Mouse (Mus musculus): ENCODE results near the gene Fes.

DNA sequence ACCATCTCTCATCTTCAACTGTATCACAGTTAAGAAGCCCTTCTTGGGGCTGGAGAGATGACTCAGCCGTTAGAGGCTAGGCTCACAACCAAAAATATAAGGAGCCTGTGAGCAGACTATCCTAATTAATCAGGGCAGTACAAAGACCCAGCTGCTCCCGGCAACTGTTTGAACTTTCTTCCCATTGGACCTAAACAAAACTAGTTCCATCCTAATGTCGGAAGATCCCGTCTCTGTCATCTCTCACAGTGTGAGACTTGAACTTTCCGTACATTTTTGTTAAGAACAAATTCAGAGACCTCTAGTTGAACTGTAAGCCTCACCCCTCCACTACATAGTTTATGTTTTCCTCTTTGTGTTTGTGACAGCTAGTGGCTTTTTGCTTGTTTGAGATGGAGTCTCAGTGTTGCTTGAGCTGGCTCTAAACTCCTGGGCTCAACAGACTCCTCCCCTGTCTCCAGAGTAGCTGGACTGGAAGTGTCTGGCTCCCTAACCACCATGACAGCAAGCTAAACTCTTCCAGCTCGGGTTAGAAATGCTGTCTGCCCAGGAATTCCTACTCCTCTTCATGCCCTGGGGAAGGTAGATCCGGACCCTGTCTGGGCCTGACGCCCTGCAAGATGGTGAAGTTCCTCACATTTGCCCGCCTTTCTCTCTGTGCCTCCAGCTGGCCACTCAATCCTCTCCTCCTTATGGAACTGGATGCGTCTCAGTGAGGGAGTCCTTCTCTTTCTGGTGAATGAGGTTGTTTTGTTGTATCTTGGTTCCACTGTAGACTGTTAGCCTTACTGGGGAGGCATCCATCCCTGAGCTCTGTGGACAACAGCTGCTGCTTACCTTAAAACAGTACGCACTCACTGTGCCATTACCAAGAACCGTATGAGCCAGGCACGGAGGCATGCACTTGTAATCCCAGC lies 39.8 kb downstream of the Fes start:
- TF ChIP-seq CTCF (IDR thresholded peaks at IDR 0.05; ENCODE audit: low read depth, low read length) (no peak), POLR2A (IDR thresholded peaks at IDR 0.05; ENCODE audit: extremely low read depth, insufficient read depth, low read length) (no peak)

Data from liver, adult 2 months (tissue).